Mouse (Mus musculus): ENCODE measurements around the gene Agbl4. TPM values are rescaled to one million over a fixed set of nuclear protein-coding genes. Genes with fewer than 3 reads are reported as not detected.

Gene Agbl4
- total RNA-seq, 2 experiments from 2014 or later, result 10.5 to 12.5 TPM

- no peak for DNase-seq (ENCODE audit: low spot score in 2 of 2)
Observed at GRCm38 (mm10) chr4:111486187-111486586, 1088.7 kb downstream of the Agbl4 start.

GRCm38 (mm10) chr4:111487233-111487843 is 1089.9 kb downstream of the Agbl4 start:
- no peak for DNase-seq (ENCODE audit: low spot score in 2 of 2)

GRCm38 (mm10) chr4:111493750-111494404 is 1096.4 kb downstream of the Agbl4 start:
- DNase-seq (ENCODE audit: low spot score in 2 of 2), result no peak

GRCm38 (mm10) chr4:111495949-111496348 is 1098.5 kb downstream of the Agbl4 start:
- DNase-seq (ENCODE audit: low spot score in 2 of 2), result peak; percentile 62 to 68

GRCm38 (mm10) chr4:111498751-111499150 is 1101.3 kb downstream of the Agbl4 start:
- DNase-seq (ENCODE audit: low spot score in 2 of 2), result peak; percentile 32 to 53

GRCm38 (mm10) chr4:111501441-111501840 is 1104.0 kb downstream of the Agbl4 start:
- DNase-seq (ENCODE audit: low spot score in 2 of 2), result no peak

- DNase-seq (ENCODE audit: low spot score in 2 of 2), result no peak
Observed at GRCm38 (mm10) chr4:111502965-111503727, 1105.7 kb downstream of the Agbl4 start.

- no peak for DNase-seq (ENCODE audit: low spot score in 2 of 2)
Observed at GRCm38 (mm10) chr4:111504952-111505351, 1107.5 kb downstream of the Agbl4 start.

- no peak for DNase-seq (ENCODE audit: low spot score in 2 of 2)
Observed at GRCm38 (mm10) chr4:111510129-111510528, 1112.7 kb downstream of the Agbl4 start.

GRCm38 (mm10) chr4:111513921-111514320 is 1116.5 kb downstream of the Agbl4 start:
- no peak for DNase-seq (ENCODE audit: low spot score in 2 of 2)

- no peak for DNase-seq (ENCODE audit: low spot score in 2 of 2)
Observed at GRCm38 (mm10) chr4:111516136-111516535, 1118.7 kb downstream of the Agbl4 start.

GRCm38 (mm10) chr4:111517063-111517792 is 1119.8 kb downstream of the Agbl4 start:
- DNase-seq (ENCODE audit: low spot score in 2 of 2), result no peak

GRCm38 (mm10) chr4:111518191-111518590 is 1120.7 kb downstream of the Agbl4 start:
- DNase-seq (ENCODE audit: low spot score in 2 of 2), result no peak

- no peak for DNase-seq (ENCODE audit: low spot score in 2 of 2)
Observed at GRCm38 (mm10) chr4:111519267-111519666, 1121.8 kb downstream of the Agbl4 start.

- no peak for DNase-seq (ENCODE audit: low spot score in 2 of 2)
Observed at GRCm38 (mm10) chr4:111520006-111520405, 1122.5 kb downstream of the Agbl4 start.

GRCm38 (mm10) chr4:111522974-111523373 is 1125.5 kb downstream of the Agbl4 start:
- DNase-seq (ENCODE audit: low spot score in 2 of 2), result no peak

- no peak for DNase-seq (ENCODE audit: low spot score in 2 of 2)
Observed at GRCm38 (mm10) chr4:111528961-111529360, 1131.5 kb downstream of the Agbl4 start.

- no peak for DNase-seq (ENCODE audit: low spot score in 2 of 2)
Observed at GRCm38 (mm10) chr4:111529996-111530395, 1132.5 kb downstream of the Agbl4 start.

GRCm38 (mm10) chr4:111530537-111530936 is 1133.1 kb downstream of the Agbl4 start:
- DNase-seq (ENCODE audit: low spot score in 2 of 2), result no peak

GRCm38 (mm10) chr4:111544684-111545083 is 1147.2 kb downstream of the Agbl4 start:
- DNase-seq (ENCODE audit: low spot score in 2 of 2), result no peak

GRCm38 (mm10) chr4:111546009-111546408 is 1148.5 kb downstream of the Agbl4 start:
- peak in 1 of 2 experiments; percentile 47 for DNase-seq (ENCODE audit: low spot score in 2 of 2)

All from layer of hippocampus, postnatal 14 days (tissue).